Mouse (Mus musculus) liver, embryonic 13.5 days (tissue): ENCODE data around the gene Gtse1. TPM values are rescaled to one million over a fixed set of nuclear protein-coding genes. Genes with fewer than 3 reads are reported as not detected.
A peak's percentile ranks its signal among the peaks of the same experiment; 100 is the strongest.
"Not testable (repeated sequence)": the region's sequence is repeated elsewhere in the genome, so short reads cannot be mapped to it uniquely, and the experiment has no call there.

Experiments used
- ATAC-seq: fragments of 200-750 bp; cut with Nextera tagmentation; 2 replicates; pipeline ENCODE4 v1.8.0; 2017; ENCODE audit warnings: low read depth, mild to moderate bottlenecking, moderate number of reproducible peaks, moderate library complexity
- DNase-seq: peaks from one replicate; pipeline ENCODE4 v3.0.0; 2022
- H3K27ac ChIP-seq: fragments of 300-500 bp; sonication (generic); 2 replicates; pipeline ENCODE4 v1.5.1; 2015; ENCODE audit warnings: moderate library complexity, mild to moderate bottlenecking, inconsistent platforms
- H3K27me3 ChIP-seq: fragments of 300-500 bp; sonication (generic); 2 replicates; pipeline ENCODE4 v1.6.1; 2015; ENCODE audit warnings: mild to moderate bottlenecking, inconsistent platforms
- H3K36me3 ChIP-seq: fragments of 300-500 bp; sonication (generic); 2 replicates; pipeline ENCODE4 v1.6.1; 2015; ENCODE audit warnings: mild to moderate bottlenecking, inconsistent platforms
- H3K4me1 ChIP-seq: fragments of 300-500 bp; sonication (generic); replicated peaks from 2 replicates; pipeline ENCODE4 v1.6.1; 2015; ENCODE audit warnings: inconsistent platforms
- H3K4me2 ChIP-seq: fragments of 300-500 bp; sonication (generic); 2 replicates; pipeline ENCODE4 v1.6.1; 2015; ENCODE audit warnings: inconsistent platforms, mild to moderate bottlenecking, moderate library complexity
- H3K4me3 ChIP-seq: fragments of 300-500 bp; sonication (generic); replicated peaks from 2 replicates; pipeline ENCODE4 v1.5.1; 2015; ENCODE audit warnings: mild to moderate bottlenecking, inconsistent platforms
- H3K9ac ChIP-seq: fragments of 300-500 bp; sonication (generic); 2 replicates; pipeline ENCODE4 v1.6.1; 2015; ENCODE audit warnings: mild to moderate bottlenecking, inconsistent platforms
- H3K9me3 ChIP-seq: fragments of 300-500 bp; sonication (generic); replicated peaks from 2 replicates; pipeline ENCODE4 v1.6.1; 2016; ENCODE audit warnings: inconsistent platforms
- WGBS: fragments of 180-500 bp; shearing (Covaris S2); methylation state at CpG from one replicate; pipeline ENCODE4 v1.1.7; 2015; ENCODE audit not compliant: insufficient replicate concordance; 5-methylcytosine and 5-hydroxymethylcytosine counted together
- polyA plus RNA-seq: library from polyadenylated mRNA; unstranded; fragments of >200 nt; fragmentation: Nextera tagmentation; extraction: Ambion mirVana; gene quantifications from 2 replicates; pipeline ENCODE4 v1.2.1, GENCODE M21; 2015

The Gtse1 gene
- polyA plus RNA-seq, 1 experiment from 2014 or later = 24.9 TPM

DNA sequence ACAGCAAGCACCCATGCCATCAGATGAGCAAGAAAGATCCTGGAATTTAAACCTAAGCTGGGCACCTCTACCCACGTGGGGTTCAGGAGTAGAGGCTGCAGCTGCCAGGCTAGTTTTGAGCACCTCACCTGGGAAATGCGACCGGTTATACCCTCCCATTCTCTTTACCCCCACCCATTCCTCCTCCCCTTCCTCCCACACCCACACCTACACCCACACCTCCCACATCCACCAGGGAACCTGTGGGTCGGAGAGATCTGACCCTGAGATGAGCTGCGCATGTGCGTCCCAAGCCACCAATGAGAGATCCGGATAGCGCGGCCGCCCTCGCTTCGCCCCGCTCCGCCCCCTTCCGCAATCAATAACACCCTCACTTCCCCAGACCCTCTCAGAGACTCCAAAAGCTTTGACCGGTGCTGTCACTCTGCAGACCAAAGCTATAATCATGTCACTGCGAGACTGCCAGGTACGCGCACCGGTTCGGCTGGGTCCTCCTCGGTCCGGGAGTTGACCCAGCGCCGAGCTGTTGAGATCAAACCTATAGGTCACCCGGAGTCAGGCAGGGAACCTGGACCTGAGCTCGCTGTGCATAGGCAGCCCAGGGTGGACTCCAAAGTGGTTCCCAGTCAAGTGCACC is 27.5 kb upstream of the Gtse1 start, which contains the start of gene Ttc38:
Gene Ttc38, plus strand, starts transcription at position 353 of the 637 bp plus-strand sequence.
- Histone ChIP-seq H3K9ac (peak within 1 kb of the TSS; percentile 74), H3K4me3 (peak within 1 kb of the TSS; percentile 67), H3K4me2 (peak within 1 kb of the TSS; percentile 76), H3K27ac (peak within 1 kb of the TSS; percentile 72), H3K9me3 (no peaks in the 10 kb centered on the region), H3K4me1 (peaks cover 40% of the 10 kb centered on the region), H3K27me3 (no peaks in the 10 kb centered on the region), H3K36me3 (peaks cover 9% of the 10 kb centered on the region; the same call in 1 of the 2 replicates)
- DNase-seq (peak; percentile 73), ATAC-seq (peak; percentile 87)
- WGBS = 1% methylated on average over 27 of the region's 27 CpGs

DNA sequence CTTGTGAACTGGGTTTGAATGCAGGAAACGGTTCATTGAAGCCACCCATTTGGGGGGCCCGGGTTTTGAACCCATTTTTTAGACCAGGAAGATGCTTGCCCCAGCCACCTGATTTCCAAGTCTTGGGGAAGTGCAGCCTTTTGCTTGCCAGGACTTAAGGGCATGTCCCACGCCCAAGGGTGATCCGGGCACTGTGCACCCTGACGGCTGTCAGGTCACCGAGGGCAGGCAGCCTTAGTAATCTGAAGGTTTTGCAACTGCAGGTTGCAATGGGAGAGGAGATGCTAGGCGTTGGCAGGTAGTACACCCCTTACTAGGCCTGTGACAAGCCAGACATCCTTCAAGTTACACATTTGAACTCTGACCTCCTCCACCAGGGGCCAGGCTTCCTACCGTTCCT is 26.9 kb upstream of the Gtse1 start:
- Histone ChIP-seq H3K9me3 (no peaks in the 10 kb centered on the region), H3K27me3 (no peaks in the 10 kb centered on the region), H3K27ac (peak overlapping the region; percentile 72), H3K36me3 (peaks cover 9% of the 10 kb centered on the region; the same call in 1 of the 2 replicates), H3K4me3 (peak overlapping the region; percentile 67), H3K9ac (peak overlapping the region; percentile 74), H3K4me2 (peak overlapping the region; percentile 76), H3K4me1 (peaks cover 36% of the 10 kb centered on the region)
- DNase-seq = no peak
- 38% methylated on average over 8 of the region's 8 CpGs for WGBS
- ATAC-seq = no peak

DNA sequence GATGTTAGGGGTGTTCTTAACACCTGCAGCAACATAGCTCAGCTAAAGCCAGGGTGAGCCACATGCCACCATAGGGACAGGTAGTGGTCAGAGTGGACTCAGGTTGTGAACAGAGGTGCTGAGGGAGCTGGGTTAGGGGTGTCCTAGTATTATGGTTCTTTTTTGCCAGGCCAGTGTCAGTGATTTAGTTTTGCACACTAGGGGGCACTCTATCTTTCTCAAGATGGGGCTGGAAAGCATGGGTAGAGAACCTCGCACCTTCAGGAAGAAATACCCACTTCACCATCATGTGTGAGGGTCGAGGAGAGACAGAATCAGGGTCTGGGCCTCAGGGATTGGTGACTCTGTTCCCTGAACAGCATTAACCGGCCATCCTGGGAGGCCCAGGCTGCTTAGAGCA is 24.2 kb upstream of the Gtse1 start:
- peaks cover 9% of the 10 kb centered on the region; the same call in 1 of the 2 replicates for H3K36me3 ChIP-seq
- H3K27me3 ChIP-seq = no peaks in the 10 kb centered on the region
- no peak for DNase-seq
- H3K4me1 ChIP-seq = peaks cover 24% of the 10 kb centered on the region
- WGBS = 47% methylated on average over 3 of the region's 3 CpGs
- H3K9me3 ChIP-seq = no peaks in the 10 kb centered on the region
- H3K4me3 ChIP-seq = no peak overlapping the region
- no peak for ATAC-seq
- H3K4me2 ChIP-seq = no peak overlapping the region
- H3K27ac ChIP-seq = no peak overlapping the region
- no peak overlapping the region for H3K9ac ChIP-seq

DNA sequence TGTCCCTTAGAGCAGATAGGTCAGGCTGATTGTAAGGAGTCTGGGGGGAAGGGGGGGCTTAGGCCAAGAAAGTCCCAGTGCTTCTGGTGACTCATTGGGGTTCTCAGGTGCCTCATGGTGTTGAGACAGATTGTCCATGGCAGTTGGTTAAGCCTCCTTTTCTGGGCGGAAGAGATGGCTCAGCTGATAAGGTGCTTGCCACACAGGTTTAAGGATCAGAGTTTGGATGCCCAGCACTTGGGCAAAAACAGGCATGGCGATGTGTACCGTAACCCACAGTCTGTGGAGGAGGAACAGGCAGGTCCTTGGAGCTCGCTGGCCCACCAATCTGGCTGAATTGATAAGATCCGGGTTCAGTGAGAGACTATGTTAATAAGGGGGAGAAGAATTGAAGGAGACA is 22.7 kb upstream of the Gtse1 start:
- 62% methylated on average over 5 of the region's 5 CpGs for WGBS
- ATAC-seq = no peak

DNA sequence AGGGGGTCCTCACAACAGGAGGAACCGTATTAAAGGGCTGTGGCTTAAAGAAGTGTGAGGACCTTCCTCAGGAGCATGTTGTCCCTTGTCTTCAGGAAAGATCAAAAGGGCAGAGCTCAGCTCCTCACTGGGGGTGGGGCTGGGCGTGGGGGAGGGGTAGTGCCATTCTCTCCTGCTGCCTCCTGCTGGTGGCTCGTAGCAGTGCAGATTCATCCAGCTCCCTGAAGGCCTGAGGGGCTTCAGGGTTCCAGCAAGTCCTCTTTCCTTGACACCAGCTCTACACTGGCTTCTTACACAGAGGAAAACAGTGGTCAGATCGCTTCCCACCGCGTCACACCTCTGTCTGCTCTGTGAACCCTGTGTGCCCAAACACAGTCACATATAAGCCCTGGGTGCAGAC is 18.6 kb upstream of the Gtse1 start:
- ATAC-seq (no peak), DNase-seq (no peak)
- WGBS = 37% methylated on average over 6 of the region's 6 CpGs
- H3K9me3 ChIP-seq = no peaks in the 10 kb centered on the region
- no peaks in the 10 kb centered on the region for H3K27me3 ChIP-seq
- H3K27ac ChIP-seq = no peak overlapping the region
- peaks cover 20% of the 10 kb centered on the region for H3K4me1 ChIP-seq
- no peak overlapping the region for H3K9ac ChIP-seq
- H3K4me3 ChIP-seq = no peak overlapping the region
- H3K36me3 ChIP-seq = peaks cover 3% of the 10 kb centered on the region; the same call in 1 of the 2 replicates
- no peak overlapping the region for H3K4me2 ChIP-seq

More for the DNA sequence above, 22.7 kb upstream of the Gtse1 start:
- no peak overlapping the region for H3K4me2 ChIP-seq
- no peak overlapping the region for H3K9ac ChIP-seq
- H3K9me3 ChIP-seq = no peaks in the 10 kb centered on the region
- H3K4me3 ChIP-seq = no peak overlapping the region
- DNase-seq = no peak
- peaks cover 29% of the 10 kb centered on the region for H3K4me1 ChIP-seq
- H3K36me3 ChIP-seq = peaks cover 9% of the 10 kb centered on the region; the same call in 1 of the 2 replicates
- no peaks in the 10 kb centered on the region for H3K27me3 ChIP-seq
- no peak overlapping the region for H3K27ac ChIP-seq

DNA sequence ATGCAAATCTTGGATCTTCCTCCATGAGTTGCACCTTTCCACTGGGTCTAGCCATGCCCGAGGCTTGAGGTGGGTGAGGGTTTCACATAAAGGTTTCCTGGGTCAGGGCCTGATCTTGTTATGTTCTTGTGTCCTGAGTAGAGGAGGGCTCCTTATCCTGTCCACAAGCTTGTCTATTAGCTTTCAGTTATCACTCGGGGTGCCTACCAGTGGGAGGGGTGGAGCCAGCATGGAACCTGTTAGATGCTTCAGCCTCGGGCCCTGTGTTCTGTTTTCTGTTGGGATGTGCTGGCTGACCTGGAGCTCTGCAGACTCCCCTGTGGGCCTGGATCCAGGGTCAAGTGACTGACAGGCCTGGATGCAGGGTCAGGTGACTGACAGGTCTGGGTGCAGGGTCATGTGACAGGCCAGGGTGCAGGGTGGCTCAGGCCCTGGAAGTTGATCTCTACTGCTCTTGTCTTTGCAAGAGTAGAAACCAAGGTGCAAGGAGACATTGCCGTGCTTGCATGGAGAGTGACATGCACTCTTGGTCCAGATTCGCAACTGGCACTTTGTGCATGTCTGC is 17.7 kb upstream of the Gtse1 start:
- 47% methylated on average over 5 of the region's 5 CpGs for WGBS
- Histone ChIP-seq H3K4me3 (no peak overlapping the region), H3K4me1 (peaks cover 20% of the 10 kb centered on the region), H3K27ac (0 out of 2 replicates have a peak overlapping the region, but pooled peaks have one; percentile 13), H3K9me3 (no peaks in the 10 kb centered on the region), H3K27me3 (no peaks in the 10 kb centered on the region), H3K4me2 (no peak overlapping the region), H3K9ac (no peak overlapping the region), H3K36me3 (peaks cover 2% of the 10 kb centered on the region; the same call in 1 of the 2 replicates)
- peak; percentile 66 for ATAC-seq
- DNase-seq = no peak

DNA sequence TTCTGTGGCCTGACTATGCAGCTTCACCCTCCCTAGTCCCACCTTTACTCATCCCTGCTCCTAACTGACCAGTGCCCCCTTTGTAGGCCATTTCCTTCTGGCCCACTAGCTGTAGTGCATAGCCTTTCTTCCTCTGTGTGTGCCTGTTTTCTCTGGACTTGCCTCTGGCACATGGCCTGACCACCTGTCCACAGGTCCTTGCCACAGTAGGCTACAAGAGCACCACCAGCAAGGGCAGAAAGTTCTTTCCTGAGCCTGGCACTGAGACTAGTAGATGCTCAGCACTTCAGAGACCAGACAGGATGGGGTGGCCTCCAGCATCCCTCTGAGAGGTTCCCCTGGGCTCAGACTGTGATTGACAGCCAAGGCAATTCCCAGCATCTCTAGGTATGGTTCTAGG is 14.5 kb upstream of the Gtse1 start:
- no peak for ATAC-seq
- Histone ChIP-seq H3K9ac (no peak overlapping the region), H3K4me2 (no peak overlapping the region), H3K4me3 (no peak overlapping the region), H3K4me1 (peaks cover 20% of the 10 kb centered on the region), H3K36me3 (peaks cover 4% of the 10 kb centered on the region; the same call in 1 of the 2 replicates), H3K27ac (no peak overlapping the region), H3K9me3 (no peaks in the 10 kb centered on the region), H3K27me3 (no peaks in the 10 kb centered on the region)
- no peak for DNase-seq

DNA sequence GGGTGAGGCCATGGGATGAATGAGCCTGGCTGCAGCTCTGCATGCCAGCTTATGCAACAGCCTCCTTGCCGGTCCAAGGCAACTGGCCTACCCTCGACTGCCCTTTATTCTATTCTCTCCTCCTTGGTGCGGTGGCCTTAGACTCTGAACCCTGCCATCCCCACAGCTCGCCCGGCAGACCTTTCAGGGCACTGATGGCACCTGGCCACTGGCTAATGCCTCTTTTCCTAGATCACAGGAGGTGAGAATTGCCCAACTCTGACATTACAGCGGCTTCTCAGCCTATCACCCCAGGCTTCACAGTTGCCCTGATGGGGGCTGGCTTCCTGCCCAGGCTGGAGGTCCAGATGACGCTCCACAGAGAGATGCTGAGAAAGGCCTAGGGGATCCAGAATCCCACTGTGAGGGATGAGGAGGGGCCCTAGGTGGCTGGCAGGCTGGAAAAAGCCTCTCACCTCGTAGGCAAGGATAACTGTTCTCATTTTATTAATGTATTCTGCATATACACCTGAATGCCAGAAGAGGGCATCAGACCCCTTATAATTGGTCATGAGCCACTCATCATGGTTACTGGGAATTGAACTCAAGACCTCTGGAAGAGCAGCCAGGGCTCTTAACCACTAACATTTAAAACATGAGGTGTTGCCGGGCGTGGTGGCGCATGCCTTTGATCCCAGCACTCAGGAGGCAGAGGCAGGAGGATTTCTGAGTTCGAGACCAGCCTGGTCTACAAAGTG is 7.7 kb upstream of the Gtse1 start:
- Histone ChIP-seq H3K4me3 (no peak overlapping the region), H3K4me2 (no peak overlapping the region), H3K27me3 (no peaks in the 10 kb centered on the region), H3K27ac (no peak overlapping the region), H3K9ac (no peak overlapping the region), H3K36me3 (peaks cover 3% of the 10 kb centered on the region; the same call in 1 of the 2 replicates), H3K9me3 (no peaks in the 10 kb centered on the region), H3K4me1 (no peaks in the 10 kb centered on the region; the same call in 1 of the 2 replicates)
- WGBS = 64% methylated on average over 12 of the region's 12 CpGs
- ATAC-seq = no peak
- DNase-seq = no peak

DNA sequence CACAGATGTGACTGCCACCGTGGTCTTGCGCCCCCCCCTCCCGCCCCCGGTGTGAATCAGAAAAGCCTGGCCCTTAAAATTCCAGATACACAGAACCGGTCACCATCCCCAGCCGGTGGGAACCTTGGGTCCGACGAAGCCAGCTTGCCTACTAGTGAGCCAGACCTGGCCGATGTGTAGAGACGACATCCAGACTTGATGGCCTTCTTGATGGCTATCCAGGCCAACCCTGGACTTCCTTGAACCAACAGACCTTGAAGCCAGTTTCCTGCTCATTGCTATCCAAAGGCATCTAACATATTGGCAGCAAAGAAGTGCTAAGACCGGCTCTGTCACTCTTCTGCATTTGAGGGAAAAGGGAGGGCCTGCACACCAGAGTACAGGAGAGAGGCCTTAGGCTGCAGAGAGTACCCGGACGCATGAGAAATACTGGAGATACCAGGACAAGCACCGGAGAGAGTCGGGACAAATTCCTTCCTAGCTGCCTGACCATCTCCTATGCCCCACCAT is 510 bp upstream of the Gtse1 start:
- Histone ChIP-seq H3K27ac (no peak overlapping the region; the same call in 1 of the 2 replicates), H3K36me3 (peaks cover 31% of the 10 kb centered on the region), H3K9me3 (no peaks in the 10 kb centered on the region), H3K9ac (peak overlapping the region; percentile 79), H3K4me1 (peaks cover 27% of the 10 kb centered on the region), H3K4me2 (peak overlapping the region; percentile 77), H3K4me3 (peak overlapping the region; percentile 94), H3K27me3 (no peaks in the 10 kb centered on the region)
- DNase-seq = no peak
- WGBS = 16% methylated on average over 15 of the region's 15 CpGs
- ATAC-seq = no peak; the same call in 1 of the 2 replicates

DNA sequence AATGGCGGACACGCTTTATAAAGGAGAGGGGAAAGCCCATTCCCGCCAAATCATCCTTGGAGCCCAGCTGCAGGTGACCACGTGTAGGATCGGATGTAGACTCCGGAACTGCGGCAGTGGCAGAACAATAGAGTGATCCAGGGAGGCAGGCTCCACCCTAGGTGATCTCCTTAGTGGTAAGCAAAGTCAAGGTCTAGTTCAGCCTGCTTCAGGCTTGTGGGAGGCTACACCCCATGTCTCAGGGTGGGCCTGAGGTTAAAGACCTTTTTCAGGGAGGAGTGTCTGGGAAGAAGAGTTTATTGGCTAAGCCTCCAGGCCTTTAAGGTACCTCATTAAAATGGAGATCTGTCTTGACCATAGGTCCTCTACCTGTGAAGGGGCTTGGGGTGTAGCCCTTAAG is 6.4 kb downstream of the Gtse1 start:
- H3K4me2 ChIP-seq, DNase-seq, H3K9me3 ChIP-seq, H3K27ac ChIP-seq, H3K4me1 ChIP-seq, H3K9ac ChIP-seq, H3K4me3 ChIP-seq, H3K27me3 ChIP-seq, ATAC-seq: not testable (repeated sequence)
- 92% methylated on average over 7 of the region's 7 CpGs for WGBS
- peaks cover 100% of the 10 kb centered on the region for H3K36me3 ChIP-seq

DNA sequence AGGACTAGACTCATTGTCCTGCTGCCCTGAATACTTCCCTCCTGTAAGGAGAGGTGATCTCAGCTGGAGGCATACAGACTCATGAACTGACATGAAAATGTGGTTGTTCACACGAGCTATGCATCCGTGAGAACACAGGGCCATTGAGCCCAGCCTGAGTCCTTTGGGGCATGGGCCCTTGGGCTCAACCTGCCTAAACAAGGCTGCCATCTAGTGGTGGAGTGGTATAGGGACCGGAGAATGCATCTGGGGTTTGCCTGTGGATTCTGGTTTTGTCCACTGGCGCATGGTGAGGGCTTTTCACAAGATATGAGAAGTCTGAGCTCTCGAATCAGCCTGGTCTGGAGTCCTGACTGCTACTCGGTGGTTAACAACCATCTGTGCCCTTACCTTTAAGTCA is 8.2 kb downstream of the Gtse1 start:
- Histone ChIP-seq H3K4me2 (no peak overlapping the region), H3K9me3 (no peaks in the 10 kb centered on the region), H3K9ac (no peak overlapping the region), H3K27me3 (no peaks in the 10 kb centered on the region), H3K36me3 (peaks cover 100% of the 10 kb centered on the region), H3K4me1 (no peaks in the 10 kb centered on the region), H3K4me3 (no peak overlapping the region), H3K27ac (no peak overlapping the region)
- WGBS = 47% methylated on average over 6 of the region's 6 CpGs
- ATAC-seq (peak; percentile 53; the same call in 1 of the 2 replicates), DNase-seq (peak; percentile 46)
